Mouse (Mus musculus) olfactory bulb, adult 2 months (tissue): ENCODE results near the gene Dnah12. TPM values are rescaled to one million over a fixed set of nuclear protein-coding genes. Genes with fewer than 3 reads are reported as not detected.
"Not testable (repeated sequence)": the region's sequence is repeated elsewhere in the genome, so short reads cannot be mapped to it uniquely, and the experiment has no call there.

Experiments used
- H3K27ac ChIP-seq: fragments of 200-500 bp; 2 replicates; pipeline ENCODE4 v1.5.1; 2012; ENCODE audit warnings: low read depth, low read length; ENCODE audit not compliant: insufficient read depth
- H3K4me1 ChIP-seq: fragments of 200-500 bp; 2 replicates; pipeline ENCODE4 v1.6.1; 2012; ENCODE audit warnings: low read length; ENCODE audit not compliant: control insufficient read depth, insufficient read depth
- H3K4me3 ChIP-seq: fragments of 200-500 bp; 2 replicates; pipeline ENCODE4 v1.5.1; 2012; ENCODE audit warnings: mild to moderate bottlenecking, low read depth, low read length, moderate library complexity; ENCODE audit not compliant: insufficient read depth
- CTCF ChIP-seq: fragments of 200-500 bp; IDR thresholded peaks from 2 replicates; pipeline ENCODE4 v1.5.1; 2012; ENCODE audit warnings: low read depth, mild to moderate bottlenecking, low read length, moderate library complexity; ENCODE audit not compliant: insufficient read depth
- POLR2A ChIP-seq: fragments of 200-500 bp; IDR thresholded peaks from 2 replicates; pipeline ENCODE4 v1.6.1; 2012; ENCODE audit warnings: mild to moderate bottlenecking, low read depth, low read length, moderate library complexity; ENCODE audit not compliant: insufficient read depth
- WGBS: fragments of 180-500 bp; shearing (Covaris S2); methylation state at CpG from one replicate; pipeline ENCODE4 v1.1.7; 2018; 5-methylcytosine and 5-hydroxymethylcytosine counted together
- polyA plus RNA-seq: library from polyadenylated mRNA; stranded (reverse); fragments of >200 nt; gene quantifications from 2 replicates; pipeline ENCODE4 v1.2.4, GENCODE M21; 2012; ENCODE audit warnings: low replicate concordance; ENCODE audit not compliant: missing spikeins, insufficient read depth, insufficient read length

The Dnah12 gene
- polyA plus RNA-seq, 1 experiment: not detected

DNA sequence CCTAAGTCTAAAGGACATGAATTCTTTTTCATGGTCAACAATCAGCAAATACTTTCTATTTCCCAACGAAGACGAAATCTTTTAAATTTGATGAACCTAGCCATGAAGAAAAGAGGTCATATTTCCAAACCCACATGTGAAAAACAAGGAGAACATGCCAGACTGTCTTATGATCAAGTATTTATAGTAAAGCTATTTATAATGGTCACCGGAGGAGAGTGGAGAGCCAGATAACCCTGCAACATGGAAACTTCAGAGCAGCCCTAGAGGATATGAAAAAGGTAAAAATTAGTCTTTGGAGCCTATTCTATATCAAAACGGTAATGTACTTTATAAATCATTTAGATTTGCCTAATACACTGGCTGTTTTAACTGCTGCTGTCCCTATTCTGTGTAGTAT, 201.3 kb downstream of the Dnah12 start, which contains the start of gene Asb14:
Asb14 (plus strand) TSS at position 166 of the 400 bp plus-strand sequence.
- Histone ChIP-seq H3K27ac (no peak within 1 kb of the TSS), H3K4me3 (no peak within 1 kb of the TSS), H3K4me1 (no peaks in the 10 kb centered on the region)
- no peak for TF ChIP-seq CTCF
- no peak for TF ChIP-seq POLR2A
- WGBS: 91% methylated on average over 4 of the region's 4 CpGs

DNA sequence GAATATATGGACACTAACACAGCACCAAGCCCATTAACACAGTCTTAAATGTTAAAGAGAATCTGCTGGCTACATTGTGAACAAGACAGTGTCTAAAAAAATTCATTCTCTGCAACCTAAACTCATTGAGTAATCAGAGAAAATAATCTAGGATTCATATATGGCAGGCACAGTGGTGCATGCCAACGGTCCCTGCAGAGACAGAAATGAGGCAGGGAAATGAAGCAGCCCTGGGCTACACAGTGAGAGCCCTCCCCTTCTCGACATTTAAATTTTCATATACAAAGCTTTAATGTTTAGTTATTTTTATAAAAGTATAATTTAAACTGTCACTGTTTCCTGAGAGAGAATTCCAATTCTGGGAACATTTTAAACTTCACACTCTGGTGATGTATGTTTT, 206.4 kb downstream of the Dnah12 start:
- WGBS: 60% methylated on average over 2 of the region's 2 CpGs
- no peaks in the 10 kb centered on the region; the same call in 1 of the 2 replicates for H3K4me1 ChIP-seq
- no peak for TF ChIP-seq CTCF
- TF ChIP-seq POLR2A: no peak
- H3K27ac ChIP-seq: no peak overlapping the region
- H3K4me3 ChIP-seq: no peak overlapping the region

DNA sequence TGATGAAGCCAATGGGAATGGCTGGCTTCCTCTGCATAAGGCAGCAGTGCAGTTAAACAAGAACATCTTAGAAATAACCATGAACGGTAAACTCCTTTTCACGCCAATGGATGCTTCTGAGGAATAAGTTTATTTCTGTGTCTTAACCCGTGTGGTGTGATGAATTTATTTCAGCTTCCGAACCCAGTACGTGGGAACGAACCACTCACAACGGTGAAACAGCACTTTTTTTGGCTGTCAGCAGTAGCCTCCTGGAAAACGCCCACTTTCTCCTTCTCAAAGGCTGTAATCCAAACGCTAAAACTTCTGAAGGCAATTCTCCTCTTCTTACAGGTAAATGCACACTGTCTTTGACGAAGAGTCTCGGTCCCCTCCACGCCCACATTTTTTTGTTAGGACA, 207.8 kb downstream of the Dnah12 start:
- no peak overlapping the region for H3K27ac ChIP-seq
- H3K4me3 ChIP-seq: no peak overlapping the region
- TF ChIP-seq POLR2A (no peak), CTCF (no peak)
- WGBS: 76% methylated on average over 12 of the region's 12 CpGs
- H3K4me1 ChIP-seq: no peaks in the 10 kb centered on the region; the same call in 1 of the 2 replicates

DNA sequence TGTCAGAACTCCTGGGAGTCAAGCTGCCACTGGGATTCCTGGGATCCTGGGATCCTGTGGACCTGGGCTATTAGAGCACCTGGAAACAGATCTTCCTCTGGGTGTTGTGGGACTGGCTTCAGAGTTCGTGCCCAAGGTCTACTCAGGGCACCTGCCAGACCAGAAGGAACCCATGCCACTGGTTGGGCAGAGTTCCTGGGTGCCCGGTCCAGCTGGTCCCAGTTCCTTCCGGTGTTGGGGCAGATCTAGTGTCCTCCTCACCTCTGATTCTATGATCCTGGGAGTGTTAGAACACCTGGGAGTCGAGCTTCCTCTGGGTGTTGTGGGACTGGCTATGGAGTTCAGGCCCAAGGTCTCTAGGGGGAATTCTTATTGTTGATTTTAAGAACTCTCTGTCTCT, 214.3 kb downstream of the Dnah12 start:
- TF ChIP-seq CTCF (no peak), POLR2A (no peak)

DNA sequence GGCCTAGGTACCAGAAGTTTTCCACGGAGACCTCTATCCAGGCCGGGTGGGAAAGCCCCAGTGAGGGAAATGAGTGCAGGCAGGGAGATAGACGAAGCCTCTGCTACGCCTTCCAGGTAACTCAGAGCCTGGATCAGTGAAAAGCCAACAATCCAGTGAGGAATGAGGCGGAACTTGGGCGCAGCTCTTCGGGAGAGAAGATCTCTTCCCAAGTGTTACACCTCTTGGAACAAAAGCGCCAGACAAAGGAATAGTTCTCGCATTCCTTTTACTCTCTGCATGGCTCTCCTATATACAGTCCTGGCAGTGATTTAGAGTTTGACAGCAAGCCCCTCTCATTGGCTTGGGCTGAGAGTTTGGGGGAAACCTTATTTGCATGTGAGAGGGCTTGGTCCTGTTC, 217.4 kb downstream of the Dnah12 start:
- not testable (repeated sequence) for H3K4me3 ChIP-seq, H3K4me1 ChIP-seq, H3K27ac ChIP-seq
- WGBS: 56% methylated on average over 9 of the region's 9 CpGs

More for the DNA sequence above, 214.3 kb downstream of the Dnah12 start:
- Histone ChIP-seq H3K4me1 (no peaks in the 10 kb centered on the region), H3K4me3 (no peak overlapping the region), H3K27ac (no peak overlapping the region)
- 86% methylated on average over 4 of the region's 4 CpGs for WGBS

DNA sequence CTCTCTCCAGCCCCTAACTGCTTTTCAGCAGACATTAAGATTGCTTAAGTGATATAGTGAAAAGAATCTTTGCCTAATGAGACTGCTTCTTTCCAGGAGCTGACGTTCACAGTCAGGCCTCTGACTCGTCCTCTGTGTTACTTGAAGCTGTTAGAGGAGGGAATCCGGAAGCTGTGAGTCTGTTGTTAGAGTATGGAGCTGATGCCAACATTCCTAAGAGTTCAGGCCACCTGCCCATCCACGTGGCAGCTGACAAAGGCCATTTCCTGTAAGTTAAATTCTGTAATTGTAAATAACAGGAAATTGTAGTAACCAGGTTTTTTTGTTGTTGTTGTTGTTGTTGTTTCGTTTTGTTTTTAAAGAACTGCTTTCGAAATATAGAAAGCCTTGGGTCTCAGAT, 218.1 kb downstream of the Dnah12 start:
- Histone ChIP-seq H3K27ac (no peak overlapping the region), H3K4me3 (no peak overlapping the region), H3K4me1 (no peaks in the 10 kb centered on the region)
- TF ChIP-seq CTCF (no peak), POLR2A (no peak)
- 54% methylated on average over 6 of the region's 6 CpGs for WGBS

DNA sequence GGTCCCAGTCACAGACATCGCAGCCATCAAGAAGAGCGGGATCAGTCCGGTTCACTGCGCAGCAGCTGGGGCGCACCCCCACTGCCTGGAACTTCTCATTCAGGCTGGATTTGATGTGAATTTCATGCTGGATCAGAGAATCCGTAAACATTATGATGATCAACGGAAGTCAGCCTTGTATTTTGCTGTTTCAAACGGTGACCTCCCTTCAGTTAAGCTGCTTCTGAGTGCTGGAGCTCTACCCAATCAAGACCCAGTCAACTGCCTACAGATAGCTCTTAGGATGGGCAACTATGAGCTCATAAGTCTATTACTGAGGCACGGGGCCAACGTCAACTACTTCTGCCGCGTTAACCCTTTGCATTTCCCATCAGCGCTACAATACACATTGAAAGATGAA, 218.8 kb downstream of the Dnah12 start:
- Histone ChIP-seq H3K4me3 (no peak overlapping the region), H3K27ac (no peak overlapping the region), H3K4me1 (no peaks in the 10 kb centered on the region)
- WGBS: 91% methylated on average over 13 of the region's 13 CpGs
- TF ChIP-seq POLR2A (no peak), CTCF (no peak)

DNA sequence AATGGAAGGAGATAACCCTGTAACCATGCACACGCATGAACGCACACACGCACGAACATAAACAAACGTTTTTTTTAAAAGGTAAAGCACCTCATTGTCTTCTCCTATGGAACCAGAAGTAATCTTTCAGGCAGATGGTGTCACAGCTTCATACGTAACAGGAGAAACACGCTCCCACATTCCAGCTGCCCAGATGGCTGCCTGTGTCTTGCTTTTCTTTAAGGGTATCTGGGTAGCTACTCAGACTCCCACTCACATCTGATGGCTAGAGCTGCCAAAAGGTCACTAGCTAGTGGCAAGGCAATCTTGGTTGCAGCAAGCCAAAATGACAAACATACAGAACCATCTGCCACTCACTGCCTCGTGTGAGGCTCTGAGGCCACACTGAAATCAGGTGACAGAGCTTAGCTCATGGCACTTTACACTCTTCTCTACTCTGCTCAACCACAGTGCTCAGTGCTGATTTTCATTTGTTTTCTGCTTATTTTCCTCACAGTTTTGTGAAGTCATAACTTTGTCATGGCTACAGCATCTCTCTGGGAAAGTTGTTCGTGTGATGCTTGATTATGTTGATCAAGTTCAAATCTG, 220.7 kb downstream of the Dnah12 start:
- H3K27ac ChIP-seq: no peak overlapping the region
- WGBS: 76% methylated on average over 9 of the region's 9 CpGs

DNA sequence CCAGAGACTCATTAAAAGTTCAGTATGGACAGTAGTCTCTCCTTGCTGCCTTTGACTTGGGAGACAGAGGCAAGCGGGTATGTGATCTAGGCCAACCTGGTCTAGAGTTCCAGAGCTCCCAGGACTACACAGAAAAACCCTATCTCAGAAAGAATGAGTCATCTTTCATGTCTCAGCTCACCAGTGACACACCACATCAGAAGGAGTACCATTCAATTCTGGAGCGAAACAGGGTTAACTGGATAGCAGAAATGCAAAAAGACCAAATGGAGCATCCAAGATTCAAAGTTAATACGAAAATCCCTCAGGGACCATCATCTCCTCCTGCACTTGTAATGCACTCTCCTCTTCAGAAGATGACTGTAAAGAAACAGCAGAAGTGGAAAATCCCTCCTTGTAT, 226.2 kb downstream of the Dnah12 start:
- 97% methylated on average over 3 of the region's 3 CpGs for WGBS
- Histone ChIP-seq H3K4me3 (no peak overlapping the region), H3K4me1 (no peaks in the 10 kb centered on the region), H3K27ac (no peak overlapping the region)
- no peak for TF ChIP-seq CTCF
- TF ChIP-seq POLR2A: no peak

More for the DNA sequence above, 220.7 kb downstream of the Dnah12 start:
- no peaks in the 10 kb centered on the region for H3K4me1 ChIP-seq
- no peak overlapping the region for H3K4me3 ChIP-seq
- TF ChIP-seq CTCF (no peak), POLR2A (no peak)
